Mouse (Mus musculus) urinary bladder, adult 18-20 months (tissue): ENCODE measurements around the gene Tmub2.
"Not testable (repeated sequence)": the region's sequence is repeated elsewhere in the genome, so short reads cannot be mapped to it uniquely, and the experiment has no call there.

Source experiments
- DNase-seq, 2 experiments: peaks; one replicate each; pipeline ENCODE4 v3.0.0; 2022; ENCODE audit warnings: low spot score in 2 of 2, mixed read lengths in 2 of 2

Gene Tmub2

GRCm38 (mm10) chr11:102277754-102278153 is 7.0 kb upstream of the Tmub2 start:
- no peak for DNase-seq

DNA sequence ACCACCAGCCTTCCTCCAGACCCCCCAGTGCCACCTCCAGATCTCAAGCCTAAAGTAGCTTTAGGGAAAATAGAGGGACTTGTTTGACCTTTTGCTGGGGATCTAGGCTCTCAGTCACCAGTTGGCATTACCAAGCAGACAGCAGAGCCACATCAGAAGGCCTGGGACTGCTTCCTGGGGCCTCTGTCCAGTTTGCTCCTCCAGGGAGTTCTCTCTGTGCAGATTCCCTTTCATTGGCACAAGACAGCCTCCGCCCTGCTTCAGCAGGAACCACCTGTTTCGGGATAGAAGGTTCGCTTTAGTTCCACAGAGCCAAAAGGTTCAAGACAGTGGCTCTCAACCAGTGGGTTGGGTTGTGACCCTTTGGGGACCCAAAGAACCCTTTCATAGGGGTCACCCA is 5.1 kb upstream of the Tmub2 start:
- DNase-seq: no peak

GRCm38 (mm10) chr11:102280267-102280666 is 4.5 kb upstream of the Tmub2 start:
- not testable (repeated sequence) for DNase-seq

DNA sequence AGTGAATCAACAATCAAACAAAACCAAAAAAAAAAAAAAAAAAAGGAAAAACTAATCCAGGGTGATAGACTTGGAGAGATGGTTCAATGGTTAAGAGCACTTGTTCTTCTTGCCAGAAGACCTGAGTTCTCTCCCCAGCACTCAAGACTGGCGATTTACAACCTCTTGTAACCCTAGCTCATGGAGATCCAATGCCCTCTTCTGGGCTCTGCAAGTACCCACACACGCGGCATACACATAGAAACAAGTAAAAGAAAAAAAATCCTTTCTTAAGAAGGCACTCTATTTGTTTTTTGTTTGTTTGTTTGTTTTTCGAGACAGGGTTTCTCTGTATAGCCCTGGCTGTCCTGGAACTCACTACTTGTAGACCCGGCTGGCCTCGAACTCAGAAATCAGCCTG is 809 bp upstream of the Tmub2 start:
- DNase-seq: no peak

DNA sequence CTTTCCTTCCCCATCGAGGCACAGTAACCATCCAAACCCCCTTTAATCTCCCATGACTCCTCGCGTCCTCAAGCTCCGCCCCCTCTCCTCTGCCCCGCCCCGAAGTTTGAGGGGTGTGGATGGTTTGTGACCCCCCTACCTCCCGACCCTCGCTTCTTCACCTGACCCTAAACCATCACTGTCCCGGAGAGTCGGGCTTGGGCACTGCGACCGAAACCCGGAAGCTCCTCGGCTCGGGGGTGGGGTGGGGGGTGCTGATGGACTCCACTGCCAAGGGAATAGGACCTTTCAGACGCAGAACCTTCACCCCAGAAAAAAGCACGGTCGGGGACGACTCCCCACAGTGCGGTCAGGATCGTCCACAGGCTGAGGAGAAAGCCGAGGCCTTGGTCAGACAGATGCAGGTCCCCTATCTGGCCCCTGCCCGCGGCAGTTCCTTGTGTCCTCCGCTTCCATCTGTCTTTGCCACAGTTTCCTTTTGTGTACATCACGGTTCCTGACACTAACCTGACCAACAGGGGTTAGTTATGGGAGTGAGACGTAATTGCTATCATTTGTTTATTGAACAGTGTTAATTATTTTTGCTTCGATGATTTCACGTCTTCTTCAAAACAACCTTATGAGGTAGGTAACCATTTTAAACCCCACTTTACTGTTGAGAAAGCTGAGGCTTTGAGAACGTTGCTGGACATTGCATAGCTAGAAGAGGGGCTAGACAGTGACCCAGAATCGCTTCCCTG is 534 bp downstream of the Tmub2 start:
- DNase-seq: peak; percentile 62 to 79

GRCm38 (mm10) chr11:102287485-102287884 is 2.8 kb downstream of the Tmub2 start:
- no peak for DNase-seq

DNA sequence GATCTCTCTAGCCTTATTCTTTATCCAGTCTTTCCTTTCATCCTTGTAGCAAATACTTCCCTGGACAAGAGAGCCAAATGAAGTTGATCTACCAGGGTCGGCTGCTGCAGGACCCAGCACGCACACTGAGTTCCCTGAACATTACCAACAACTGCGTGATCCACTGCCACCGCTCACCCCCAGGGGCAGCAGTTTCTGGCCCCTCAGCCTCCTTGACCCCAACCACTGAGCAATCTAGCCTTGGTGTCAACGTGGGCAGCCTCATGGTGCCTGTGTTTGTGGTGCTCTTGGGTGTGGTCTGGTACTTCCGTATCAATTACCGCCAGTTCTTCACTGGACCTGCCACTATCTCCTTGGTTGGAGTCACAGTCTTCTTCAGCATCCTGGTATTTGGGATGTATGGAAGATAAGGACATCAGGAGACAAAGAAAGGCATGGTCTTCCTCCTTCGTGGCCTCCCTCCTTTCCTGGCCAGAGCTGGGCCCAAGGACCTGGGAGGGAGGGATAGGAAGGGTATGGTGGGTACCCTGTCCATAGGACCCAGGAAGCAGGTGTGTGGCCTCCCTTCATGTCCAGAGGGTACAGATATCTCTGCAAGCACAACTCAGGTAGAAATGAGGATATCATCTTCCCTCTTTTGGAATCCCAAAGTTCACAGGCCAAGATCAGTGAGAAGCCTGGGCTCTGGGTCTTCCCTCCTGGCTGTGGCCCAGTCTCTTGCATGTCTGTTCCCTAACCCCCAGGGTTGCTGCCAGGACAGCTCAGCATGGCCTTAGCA is 3.5 kb downstream of the Tmub2 start:
- DNase-seq: no peak

DNA sequence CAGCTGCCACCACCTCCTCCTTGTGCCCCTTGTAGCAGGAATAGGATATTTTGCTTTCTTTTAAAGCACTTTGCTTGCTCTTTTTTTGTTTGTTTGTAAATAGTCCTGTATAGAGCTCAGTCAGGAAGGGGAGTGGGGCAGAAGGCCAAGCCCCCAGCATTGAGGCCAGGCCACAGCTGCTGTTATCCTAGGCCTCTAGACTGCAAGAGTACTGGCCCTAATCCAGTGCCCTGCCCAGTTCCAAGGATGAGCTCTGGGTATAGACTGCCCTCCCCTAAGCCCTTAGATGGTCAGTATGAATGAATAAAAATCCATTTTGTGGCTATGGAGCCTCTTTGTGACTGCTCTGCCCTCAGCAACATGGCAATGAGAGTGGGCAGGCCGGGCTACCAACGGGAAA is 4.2 kb downstream of the Tmub2 start:
- no peak for DNase-seq

GRCm38 (mm10) chr11:102289511-102290100 is 4.9 kb downstream of the Tmub2 start:
- DNase-seq: no peak

DNA sequence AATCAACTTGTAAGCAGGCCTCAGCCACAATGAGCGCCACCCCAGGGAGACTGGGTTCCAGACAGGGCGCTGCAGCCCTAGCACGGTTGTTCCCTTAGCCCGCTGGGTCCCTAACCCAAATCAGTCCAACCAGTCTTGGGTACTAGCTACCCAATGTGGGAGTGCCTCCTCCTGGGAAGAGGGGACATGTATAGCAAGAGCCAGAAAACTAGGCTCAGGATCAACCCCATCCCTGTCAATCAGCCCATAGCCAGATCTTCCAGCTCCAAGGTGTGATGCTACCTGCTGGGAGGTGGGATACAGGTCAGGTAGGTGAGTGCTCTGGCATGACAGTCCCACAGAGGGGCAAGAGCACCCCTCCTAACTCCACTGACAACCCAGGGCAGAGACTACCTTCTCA is 5.4 kb downstream of the Tmub2 start:
- DNase-seq: no peak

DNA sequence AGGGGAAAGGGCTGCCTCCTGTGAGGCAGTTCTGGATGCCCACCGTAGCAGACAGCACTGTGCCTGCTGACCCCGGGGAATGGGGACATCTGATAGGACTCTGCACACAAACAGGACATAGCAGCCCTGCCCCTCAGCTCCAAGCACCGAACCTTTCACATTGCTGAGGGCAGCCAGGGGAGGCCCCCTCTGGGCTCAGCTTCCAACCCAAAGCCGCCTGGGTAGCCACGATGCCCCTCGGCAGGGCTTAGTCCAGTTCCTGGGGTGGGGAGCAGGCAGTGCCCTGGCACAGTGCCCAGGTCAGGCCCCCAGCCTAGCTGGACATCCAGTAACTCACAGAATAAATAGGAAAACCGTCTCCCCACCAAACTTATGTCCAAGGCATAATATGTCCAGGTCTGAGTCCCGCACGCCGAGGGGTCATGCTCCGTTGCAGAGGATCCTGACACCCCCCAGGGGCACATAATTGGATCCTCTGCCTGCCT is 6.4 kb downstream of the Tmub2 start:
- no peak for DNase-seq

- DNase-seq: no peak
Observed at GRCm38 (mm10) chr11:102293971-102294370, 9.2 kb downstream of the Tmub2 start.

- DNase-seq: no peak
Observed at GRCm38 (mm10) chr11:102294416-102294815, 9.7 kb downstream of the Tmub2 start.

DNA sequence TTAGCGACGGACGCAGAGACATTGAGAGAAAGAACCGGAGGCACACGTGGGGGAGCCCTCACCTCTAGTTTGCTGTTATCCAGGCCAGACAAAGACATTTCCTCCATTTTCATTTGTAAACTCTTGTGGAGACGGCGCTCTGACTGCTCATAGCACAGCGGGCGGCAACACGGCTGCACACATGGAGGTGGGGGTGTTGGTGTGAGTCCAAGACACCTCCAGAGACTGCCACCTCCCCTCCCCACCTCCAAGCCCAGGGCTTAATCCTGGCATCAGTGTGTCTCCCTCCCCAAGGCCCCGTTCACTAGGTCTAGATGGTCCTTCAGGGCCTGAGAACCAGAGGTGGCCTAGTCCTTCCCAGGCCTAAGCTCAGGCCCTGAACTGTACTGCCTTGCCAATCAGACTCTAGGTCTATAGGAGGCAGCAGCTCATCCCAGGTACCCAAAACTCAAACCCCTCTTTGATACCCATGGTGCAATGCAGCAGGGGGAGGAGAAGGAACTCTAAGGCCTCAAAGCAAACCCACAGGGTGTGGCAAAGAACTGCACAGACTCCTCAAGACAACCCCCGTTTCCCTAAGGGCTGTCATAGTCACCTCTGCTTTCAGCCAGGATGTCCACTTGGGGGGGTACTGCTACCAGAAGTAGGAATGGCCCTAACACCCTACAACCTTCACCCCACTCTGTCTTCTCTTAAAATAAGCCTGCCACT is 10.3 kb downstream of the Tmub2 start:
- no peak for DNase-seq

GRCm38 (mm10) chr11:102295598-102296471 is 11.1 kb downstream of the Tmub2 start:
- DNase-seq: peak in 1 of 2 experiments; percentile 47

DNA sequence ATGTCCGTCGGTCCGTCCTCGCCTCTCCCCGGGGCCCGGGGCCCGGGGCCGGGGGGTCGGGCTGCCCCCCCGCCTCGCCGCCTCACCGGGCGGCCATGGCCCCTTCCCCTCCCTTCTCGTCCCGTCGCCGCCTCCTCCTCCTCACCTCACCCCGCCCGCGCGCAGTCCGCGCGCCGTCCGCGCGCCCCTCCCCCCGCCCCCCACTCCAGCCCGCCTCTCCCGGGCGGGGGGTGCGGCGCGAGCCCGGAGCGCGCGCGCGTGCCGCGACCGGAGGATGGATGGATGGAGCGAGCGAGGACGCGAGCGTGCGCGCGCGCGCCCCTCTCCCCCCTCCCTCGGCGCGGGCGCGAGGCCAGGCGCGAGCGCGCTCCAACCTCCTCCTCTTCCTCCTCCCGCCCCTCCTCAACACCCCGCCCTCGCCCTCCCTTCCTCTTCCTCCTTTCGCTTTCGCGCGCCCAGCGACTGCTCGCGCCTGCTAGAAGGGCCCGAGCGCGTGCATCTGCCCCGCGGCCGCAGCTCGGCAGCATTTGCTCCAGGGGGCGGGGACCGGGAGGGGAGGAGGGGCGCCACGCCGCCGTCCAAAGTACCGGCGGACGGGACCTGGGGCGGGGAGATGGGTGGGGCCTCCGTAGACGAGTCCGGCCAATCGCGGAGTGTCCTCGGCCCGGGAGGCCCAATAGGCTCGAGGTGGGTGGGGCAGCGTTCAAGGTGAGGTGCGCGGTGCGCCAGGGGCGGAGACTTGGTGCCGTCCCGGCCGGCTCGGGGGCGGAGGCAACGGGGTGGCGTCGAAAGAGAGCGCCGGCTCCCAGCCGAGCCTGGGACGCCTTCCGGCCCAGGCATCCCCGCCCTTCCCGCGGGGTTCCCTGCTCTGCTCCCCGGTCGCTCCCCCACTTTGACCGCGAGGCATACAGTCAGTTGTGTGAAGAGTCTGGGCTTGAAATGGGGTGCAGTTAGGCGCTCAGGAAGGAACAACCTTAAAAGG is 12.1 kb downstream of the Tmub2 start, which contains the start of gene Atxn7l3:
Gene Atxn7l3 (minus strand): TSS at position 141 of the 982 bp plus-strand sequence.
- DNase-seq: peak; percentile 93 to 99

DNA sequence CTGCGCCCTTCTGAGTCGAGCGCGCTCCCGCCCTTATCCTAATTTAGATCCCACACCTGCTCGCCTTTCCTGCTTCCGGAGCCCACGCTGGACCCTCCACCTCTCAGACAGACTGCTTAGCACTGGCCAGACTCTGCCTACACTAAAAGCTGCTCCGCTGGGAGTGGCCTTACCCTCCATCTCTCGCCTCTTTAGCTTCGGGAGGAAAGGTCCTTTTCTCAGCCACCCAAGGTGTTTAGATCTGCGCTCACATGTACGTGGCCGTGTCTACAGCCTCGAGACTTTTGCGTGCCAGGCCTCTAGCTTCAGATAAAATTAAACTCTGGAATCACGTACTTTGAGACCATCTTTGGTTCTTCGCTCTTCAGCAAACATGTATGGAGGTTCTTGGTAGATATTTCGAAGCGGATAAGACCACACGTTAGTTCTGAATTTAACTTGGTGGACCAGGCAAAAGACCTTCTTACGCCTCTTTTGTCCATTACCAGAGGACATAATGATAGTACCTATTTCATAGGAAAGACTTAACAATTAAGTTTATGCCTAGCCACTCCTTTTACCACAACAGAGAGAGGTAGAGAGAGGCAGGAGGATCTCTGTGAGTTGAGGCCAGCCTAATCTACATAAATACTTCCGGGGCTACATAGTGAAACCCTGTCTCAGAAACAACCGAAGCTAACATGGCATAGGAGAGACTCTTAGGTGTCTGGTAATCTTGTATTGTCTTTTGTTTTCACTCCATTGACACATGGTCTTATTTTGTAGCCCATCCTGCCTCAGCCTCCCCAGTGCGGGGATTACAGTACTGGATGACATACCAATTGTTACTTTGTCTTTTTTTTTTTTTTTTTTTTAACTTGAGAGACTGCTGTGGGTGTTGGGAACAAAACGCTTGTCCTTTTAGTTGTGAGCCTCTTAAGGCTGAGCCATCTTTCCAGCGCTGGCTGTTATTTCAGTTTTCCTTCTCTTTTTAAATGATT is 13.1 kb downstream of the Tmub2 start:
- DNase-seq: no peak

- DNase-seq: no peak
Observed at GRCm38 (mm10) chr11:102299839-102300238, 15.1 kb downstream of the Tmub2 start.
